Mouse (Mus musculus) olfactory bulb, adult 2 months (tissue): ENCODE measurements around the gene Clec5a.

Experiments used
- CTCF ChIP-seq: fragments of 200-500 bp; IDR thresholded peaks from 2 replicates; pipeline ENCODE4 v1.5.1; 2012; ENCODE audit warnings: low read depth, mild to moderate bottlenecking, low read length, moderate library complexity; ENCODE audit not compliant: insufficient read depth
- POLR2A ChIP-seq: fragments of 200-500 bp; IDR thresholded peaks from 2 replicates; pipeline ENCODE4 v1.6.1; 2012; ENCODE audit warnings: mild to moderate bottlenecking, low read depth, low read length, moderate library complexity; ENCODE audit not compliant: insufficient read depth

GRCm38 (mm10) chr6:40569187-40569586 lies 16.4 kb downstream of the Clec5a start, which contains the start of gene Olfr460:
- TF ChIP-seq CTCF, result no peak
- TF ChIP-seq POLR2A, result no peak
